Mouse (Mus musculus) thymus, adult 2 months (tissue): ENCODE results near the gene Atp2b4.

Experiments
- CTCF ChIP-seq: fragments of 200-500 bp; IDR thresholded peaks from 2 replicates; pipeline ENCODE4 v1.5.1; 2012; ENCODE audit warnings: mild to moderate bottlenecking, control low read depth, low read length, moderate library complexity, borderline replicate concordance; ENCODE audit not compliant: control insufficient read depth, poor library complexity, insufficient read depth; ENCODE audit errors: extremely low read depth
- POLR2A ChIP-seq: fragments of 200-500 bp; IDR thresholded peaks from 2 replicates; pipeline ENCODE4 v1.6.1; 2012; ENCODE audit warnings: mild to moderate bottlenecking, low read length, control low read depth, moderate library complexity; ENCODE audit not compliant: control insufficient read depth, poor library complexity, insufficient read depth; ENCODE audit errors: extremely low read depth

DNA sequence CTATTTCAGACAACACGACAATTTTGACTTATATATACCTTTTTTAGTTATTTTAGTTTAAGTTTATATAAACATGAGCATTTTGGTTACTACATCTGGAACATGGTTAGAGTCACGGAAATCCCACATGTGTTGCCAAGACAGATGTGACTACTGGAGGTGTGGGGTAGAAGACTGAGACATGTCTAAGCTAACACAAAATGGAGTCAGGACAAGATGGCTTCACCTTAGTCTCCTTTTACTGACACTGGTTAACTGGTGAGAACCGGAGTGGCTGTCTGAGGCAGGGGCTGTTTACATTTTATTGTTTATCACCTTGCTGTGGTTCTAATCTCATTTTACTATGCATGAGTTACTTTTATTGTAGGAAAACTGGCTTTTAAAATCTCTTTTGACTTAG lies 132.2 kb downstream of the Atp2b4 start:
- TF ChIP-seq CTCF (no peak), POLR2A (no peak)
